Mouse (Mus musculus) limb, embryonic 14.5 days (tissue): Measurements from ENCODE around the gene Tspan8. TPM values are rescaled to one million over a fixed set of nuclear protein-coding genes. Genes with fewer than 3 reads are reported as not detected.
"Not testable (repeated sequence)": the region's sequence is repeated elsewhere in the genome, so short reads cannot be mapped to it uniquely, and the experiment has no call there.

Experiments used
- ATAC-seq: fragments of 200-750 bp; cut with Nextera tagmentation; 2 replicates; pipeline ENCODE4 v1.8.0; 2017; ENCODE audit warnings: low read depth, moderate number of reproducible peaks, moderate TSS enrichment; ENCODE audit not compliant: low FRiP score
- DNase-seq: peaks from one replicate; pipeline ENCODE4 v3.0.0-alpha.2; 2015; ENCODE audit warnings: low spot score
- H3K27ac ChIP-seq: fragments of 300-500 bp; sonication (generic); replicated peaks from 2 replicates; pipeline ENCODE4 v1.5.1; 2014; ENCODE audit warnings: low read depth, mild to moderate bottlenecking, low read length, moderate library complexity, mixed read lengths
- H3K27me3 ChIP-seq: fragments of 300-500 bp; sonication (generic); 2 replicates; pipeline ENCODE4 v1.6.1; 2014; ENCODE audit warnings: low read length, mixed read lengths; ENCODE audit not compliant: control insufficient read depth, insufficient read depth
- H3K36me3 ChIP-seq: fragments of 300-500 bp; sonication (generic); 2 replicates; pipeline ENCODE4 v1.6.1; 2014; ENCODE audit warnings: mild to moderate bottlenecking, low read length, moderate library complexity, mixed read lengths; ENCODE audit not compliant: control insufficient read depth, insufficient read depth
- H3K4me1 ChIP-seq: fragments of 300-500 bp; sonication (generic); 2 replicates; pipeline ENCODE4 v1.6.1; 2014; ENCODE audit warnings: antibody characterized with exemption, low read length, mixed read lengths; ENCODE audit not compliant: control insufficient read depth, insufficient read depth
- H3K4me2 ChIP-seq: fragments of 300-500 bp; sonication (generic); replicated peaks from 2 replicates; pipeline ENCODE4 v1.6.1; 2014; ENCODE audit warnings: low read depth, mild to moderate bottlenecking, low read length, moderate library complexity; ENCODE audit not compliant: severe bottlenecking
- H3K4me3 ChIP-seq: fragments of 300-500 bp; sonication (generic); replicated peaks from 2 replicates; pipeline ENCODE4 v1.5.1; 2014; ENCODE audit warnings: low read length
- H3K9ac ChIP-seq: fragments of 300-500 bp; sonication (generic); 2 replicates; pipeline ENCODE4 v1.6.1; 2014; ENCODE audit warnings: mild to moderate bottlenecking, low read depth, low read length, moderate library complexity; ENCODE audit not compliant: severe bottlenecking
- H3K9me3 ChIP-seq: fragments of 300-500 bp; sonication (generic); 2 replicates; pipeline ENCODE4 v1.6.1; 2016; ENCODE audit warnings: low read length; ENCODE audit not compliant: control insufficient read depth
- POLR2A ChIP-seq: fragments of 200-500 bp; IDR thresholded peaks from 2 replicates; pipeline ENCODE4 v1.8.0; 2012; ENCODE audit warnings: inconsistent platforms, mild to moderate bottlenecking, moderate library complexity, borderline replicate concordance; ENCODE audit not compliant: insufficient read depth, insufficient read length; ENCODE audit errors: extremely low read depth
- WGBS: fragments of 180-500 bp; shearing (Covaris S2); extraction: QIAGEN DNeasy Blood & Tissue Kit; methylation state at CpG from one replicate; pipeline ENCODE4 v1.1.7; 2014; 5-methylcytosine and 5-hydroxymethylcytosine counted together
- polyA plus RNA-seq, 2 experiments: library from polyadenylated mRNA; depleted of rRNA in 1 of 2; stranded (reverse) in 1 of 2; unstranded in 1 of 2; fragments of >200 nt; fragmentation: Nextera tagmentation in 1 of 2; extraction: Ambion mirVana in 1 of 2; gene quantifications; 2 replicates each; pipeline versions ENCODE4 v1.2.1 to v1.2.3; 2012 to 2014

The Tspan8 gene
- polyA plus RNA-seq, 2 experiments: 1.8 to 2.8 TPM

DNA sequence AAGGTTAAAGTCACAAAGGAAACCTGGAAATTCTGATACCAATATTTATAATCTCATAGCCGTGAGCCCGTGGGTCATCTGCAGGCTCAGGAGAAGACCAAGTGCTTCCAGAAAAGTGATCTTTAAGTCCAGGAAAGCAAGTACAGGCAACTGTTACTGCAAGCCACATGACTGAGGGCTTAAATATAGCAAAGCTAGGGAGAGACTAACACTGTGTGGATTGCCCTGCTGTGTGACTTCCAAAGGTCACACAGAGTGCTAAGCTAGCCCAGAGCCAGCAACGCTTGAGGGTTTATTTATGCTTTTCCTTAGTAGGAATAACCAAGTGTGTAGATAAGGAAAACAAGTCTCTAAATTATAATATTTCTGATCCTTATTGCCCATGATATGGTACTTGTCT lies 15.2 kb upstream of the Tspan8 start:
- H3K27me3 ChIP-seq: no peaks in the 10 kb centered on the region
- H3K4me2 ChIP-seq: no peak overlapping the region
- WGBS: 78% methylated on average over 3 of the region's 3 CpGs
- no peak overlapping the region for H3K9ac ChIP-seq
- ATAC-seq (no peak), DNase-seq (no peak)
- H3K36me3 ChIP-seq: no peaks in the 10 kb centered on the region
- TF ChIP-seq POLR2A: no peak
- no peak overlapping the region for H3K27ac ChIP-seq
- H3K4me1 ChIP-seq: no peaks in the 10 kb centered on the region
- H3K9me3 ChIP-seq: no peaks in the 10 kb centered on the region
- H3K4me3 ChIP-seq: no peak overlapping the region

DNA sequence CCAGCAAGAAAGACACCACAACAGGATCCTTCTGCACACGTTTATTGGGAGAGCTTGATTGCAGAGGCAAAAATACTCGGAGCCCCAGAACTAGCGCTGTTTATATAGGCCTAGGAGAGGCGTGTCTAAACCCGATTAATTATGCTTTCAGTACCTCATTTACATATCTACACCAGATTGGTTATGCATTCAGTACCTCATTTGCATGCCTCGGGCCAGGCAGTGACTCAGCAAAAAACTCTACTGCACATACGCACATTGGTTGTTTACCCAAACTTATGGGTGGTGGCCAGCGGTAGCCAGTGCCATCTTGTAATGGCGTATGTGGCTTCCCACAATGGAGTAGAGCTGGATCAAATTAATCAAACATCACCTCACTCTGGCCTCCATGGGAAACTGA lies 13.6 kb upstream of the Tspan8 start:
- ATAC-seq: not testable (repeated sequence)

GRCm38 (mm10) chr10:115803765-115804164 lies 12.9 kb upstream of the Tspan8 start:
- Histone ChIP-seq H3K4me2 (no peak overlapping the region), H3K36me3 (no peaks in the 10 kb centered on the region), H3K27me3 (no peaks in the 10 kb centered on the region), H3K9me3 (no peaks in the 10 kb centered on the region), H3K9ac (no peak overlapping the region), H3K4me3 (no peak overlapping the region), H3K27ac (no peak overlapping the region), H3K4me1 (no peaks in the 10 kb centered on the region)
- ATAC-seq: no peak
- no peak for TF ChIP-seq POLR2A
- no peak for DNase-seq
- 90% methylated on average over 2 of the region's 2 CpGs for WGBS

More for the DNA sequence above, 13.6 kb upstream of the Tspan8 start:
- H3K4me3 ChIP-seq, H3K9me3 ChIP-seq, DNase-seq, H3K27me3 ChIP-seq, H3K4me1 ChIP-seq, H3K9ac ChIP-seq, H3K36me3 ChIP-seq, H3K27ac ChIP-seq, H3K4me2 ChIP-seq: not testable (repeated sequence)
- WGBS: 95% methylated on average over 9 of the region's 9 CpGs

DNA sequence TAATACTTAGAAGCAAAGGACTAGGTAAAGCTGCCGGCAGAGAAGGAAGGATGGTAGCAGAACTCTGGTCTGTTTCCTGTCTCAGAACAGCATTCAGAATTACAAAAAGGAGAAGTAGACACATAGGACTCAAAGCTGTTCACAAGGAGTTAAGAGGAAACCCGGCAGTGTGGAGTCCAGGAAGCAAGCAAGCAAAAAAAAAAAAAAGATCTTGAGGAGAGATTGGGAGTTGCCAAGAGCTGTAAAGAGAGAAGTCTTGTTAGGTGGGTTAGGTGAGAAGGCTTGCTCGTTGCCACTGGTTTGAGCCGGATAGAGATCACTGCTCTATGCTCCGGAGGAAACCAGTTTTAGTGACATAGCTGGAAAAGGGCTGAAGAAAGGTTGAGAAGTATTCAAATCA lies 10.6 kb upstream of the Tspan8 start:
- ATAC-seq: no peak
- no peak overlapping the region for H3K4me2 ChIP-seq
- 74% methylated on average over 5 of the region's 5 CpGs for WGBS

GRCm38 (mm10) chr10:115809169-115809568 lies 7.5 kb upstream of the Tspan8 start:
- 75% methylated on average over 7 of the region's 7 CpGs for WGBS

More for the DNA sequence above, 10.6 kb upstream of the Tspan8 start:
- Histone ChIP-seq H3K9ac (no peak overlapping the region), H3K4me1 (no peaks in the 10 kb centered on the region), H3K4me3 (no peak overlapping the region), H3K36me3 (no peaks in the 10 kb centered on the region), H3K27ac (no peak overlapping the region), H3K27me3 (no peaks in the 10 kb centered on the region), H3K9me3 (no peaks in the 10 kb centered on the region)
- DNase-seq: no peak
- TF ChIP-seq POLR2A: no peak

DNA sequence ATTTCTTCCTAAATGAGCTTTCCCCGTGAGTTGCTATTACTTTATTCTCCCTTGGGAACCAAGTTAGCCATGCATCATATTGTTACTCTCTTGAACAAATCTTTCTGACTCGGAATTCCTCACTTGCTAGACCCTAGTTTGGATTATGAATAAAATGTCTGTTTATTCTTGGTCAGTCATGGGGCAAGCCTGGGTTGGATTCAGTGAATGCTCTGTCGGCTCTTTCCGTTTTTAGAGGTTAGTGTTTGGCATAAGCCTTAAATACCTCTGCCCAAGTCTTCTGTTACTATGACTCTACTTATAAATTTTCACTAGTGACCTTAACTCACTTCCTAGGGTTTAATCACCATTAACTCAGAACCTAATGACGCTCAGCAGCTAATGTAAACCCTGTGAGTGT lies 5.1 kb upstream of the Tspan8 start:
- H3K4me2 ChIP-seq: no peak overlapping the region
- H3K36me3 ChIP-seq: no peaks in the 10 kb centered on the region
- WGBS: 43% methylated on average over 5 of the region's 5 CpGs
- ATAC-seq (no peak), DNase-seq (no peak)
- no peak for TF ChIP-seq POLR2A
- H3K4me3 ChIP-seq: no peak overlapping the region
- no peak overlapping the region for H3K27ac ChIP-seq
- H3K27me3 ChIP-seq: no peaks in the 10 kb centered on the region
- no peaks in the 10 kb centered on the region for H3K4me1 ChIP-seq
- H3K9me3 ChIP-seq: no peaks in the 10 kb centered on the region
- H3K9ac ChIP-seq: no peak overlapping the region

More at GRCm38 (mm10) chr10:115809169-115809568, 7.5 kb upstream of the Tspan8 start:
- Histone ChIP-seq H3K27me3 (no peaks in the 10 kb centered on the region), H3K9me3 (no peaks in the 10 kb centered on the region), H3K27ac (no peak overlapping the region), H3K4me2 (no peak overlapping the region), H3K9ac (no peak overlapping the region), H3K36me3 (no peaks in the 10 kb centered on the region), H3K4me1 (no peaks in the 10 kb centered on the region), H3K4me3 (no peak overlapping the region)
- DNase-seq (no peak), ATAC-seq (no peak)
- no peak for TF ChIP-seq POLR2A
